Mouse (Mus musculus) A20 (cell line): ENCODE results near the gene Casp9.
A peak's percentile ranks its signal among the peaks of the same experiment; 100 is the strongest.

ENCODE experiments used
- DNase-seq: peaks from one replicate; pipeline ENCODE4 v3.0.0-alpha.2; 2011; ENCODE audit warnings: low read depth, low spot score

Gene Casp9

GRCm38 (mm10) chr4:141817706-141818105 is 24.3 kb downstream of the Casp9 start:
- DNase-seq, result no peak

- no peak for DNase-seq
These were observed 25.4 kb downstream of the Casp9 start for GRCm38 (mm10) chr4:141818861-141819260.

DNA sequence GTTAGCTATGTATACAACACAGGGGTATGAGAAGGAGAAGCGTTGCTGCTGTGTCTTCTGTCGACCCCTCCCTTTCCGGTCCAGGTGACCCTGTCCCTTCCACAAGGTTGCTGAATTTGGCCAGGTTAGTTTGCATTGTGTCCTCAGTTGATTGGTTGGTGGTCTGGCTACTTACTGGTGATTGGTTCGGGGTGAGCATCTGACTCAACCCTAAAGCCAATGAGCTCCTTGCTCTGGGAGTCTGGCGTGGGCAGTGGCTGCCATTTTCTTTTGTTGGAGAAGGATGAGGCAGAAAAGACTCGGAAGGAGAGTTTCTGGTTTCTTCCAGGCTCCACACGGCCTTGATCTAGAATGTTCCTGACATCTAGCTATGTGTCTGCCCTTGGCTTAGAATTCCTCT is 25.9 kb downstream of the Casp9 start:
- DNase-seq, result no peak

DNA sequence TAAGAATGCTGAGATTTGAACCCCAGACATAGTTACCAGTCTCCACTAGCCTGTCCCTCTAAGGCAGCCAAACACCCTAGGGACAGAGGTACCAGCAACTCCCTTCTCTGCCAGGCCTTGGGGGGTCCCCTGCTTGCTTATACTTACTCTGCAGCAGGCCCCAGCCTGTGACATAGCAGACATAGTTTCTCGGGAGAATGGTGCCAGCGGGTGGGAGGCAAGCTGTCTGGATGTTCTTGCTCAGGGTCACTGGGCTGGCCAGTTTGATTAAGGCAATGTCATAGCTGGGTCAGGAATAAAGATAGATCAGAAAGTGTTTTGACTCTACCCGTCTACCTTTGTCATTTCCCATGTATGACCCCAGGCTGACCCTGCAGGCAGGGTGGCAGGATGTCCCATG is 27.8 kb downstream of the Casp9 start:
- no peak for DNase-seq

- DNase-seq, result no peak
These were observed 28.7 kb downstream of the Casp9 start for GRCm38 (mm10) chr4:141822089-141822488.

GRCm38 (mm10) chr4:141822979-141823378 is 29.6 kb downstream of the Casp9 start:
- DNase-seq, result no peak

DNA sequence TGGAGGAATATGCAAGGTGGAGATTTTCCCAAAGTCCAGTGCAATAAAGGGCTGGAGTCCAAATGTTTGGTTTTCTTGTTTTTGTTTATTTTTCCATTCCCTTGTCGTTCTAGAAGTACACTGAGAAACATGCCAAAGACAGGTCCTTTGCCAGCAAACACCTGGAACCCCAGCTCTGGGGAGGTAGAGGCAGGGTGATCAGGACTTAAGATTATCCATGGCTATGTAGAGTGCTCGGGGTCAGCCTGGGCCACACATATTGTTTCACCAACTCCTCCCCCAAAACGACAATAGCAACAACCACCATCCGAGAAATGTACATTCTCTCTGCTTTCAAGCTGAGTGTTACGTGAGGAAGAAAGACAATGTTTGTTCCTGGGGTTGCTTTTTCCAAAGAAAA is 32.6 kb downstream of the Casp9 start, which contains the start of gene Cela2a:
Cela2a (minus strand) TSS at position 101 of the 400 bp plus-strand sequence.
- DNase-seq, result no peak

DNA sequence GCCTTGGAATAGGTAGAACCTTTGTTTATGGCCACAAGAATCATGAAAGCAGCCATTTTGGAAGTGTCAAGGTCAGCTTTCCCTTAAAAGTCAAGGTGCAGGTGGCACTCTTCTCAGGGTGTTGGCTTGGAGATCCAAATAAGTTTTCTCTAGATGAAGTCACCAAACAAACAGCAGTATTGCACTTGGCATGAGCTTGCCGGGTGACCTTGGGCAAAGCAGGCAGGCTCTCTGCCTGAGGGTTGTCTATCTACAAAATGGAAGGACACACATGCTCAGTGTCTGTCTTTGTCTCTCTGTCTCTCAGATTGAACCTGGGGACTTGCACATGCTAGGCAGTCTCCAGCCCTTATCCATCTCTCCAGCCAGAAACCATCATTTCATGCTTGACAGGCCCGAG is 34.0 kb downstream of the Casp9 start:
- no peak for DNase-seq

DNA sequence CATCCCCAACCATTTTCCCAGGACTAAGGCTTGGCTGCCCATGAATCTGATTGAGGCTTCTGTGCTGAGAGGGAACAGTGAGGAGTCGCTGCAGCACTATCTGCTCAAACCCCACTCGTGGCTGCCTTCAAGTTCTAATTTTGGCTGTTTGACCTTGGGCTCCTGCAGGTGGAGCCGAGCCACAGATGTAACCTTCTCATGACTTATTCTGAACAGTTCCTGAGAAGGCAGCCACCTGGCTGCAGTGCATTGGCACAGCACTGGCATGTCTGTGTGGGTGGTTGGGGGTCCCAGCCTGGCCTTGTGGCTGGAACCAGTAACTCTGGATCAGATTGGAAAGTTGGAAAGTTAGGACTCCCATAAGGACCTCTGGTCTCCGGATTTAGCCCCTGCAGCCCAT is 34.8 kb downstream of the Casp9 start:
- no peak for DNase-seq

DNA sequence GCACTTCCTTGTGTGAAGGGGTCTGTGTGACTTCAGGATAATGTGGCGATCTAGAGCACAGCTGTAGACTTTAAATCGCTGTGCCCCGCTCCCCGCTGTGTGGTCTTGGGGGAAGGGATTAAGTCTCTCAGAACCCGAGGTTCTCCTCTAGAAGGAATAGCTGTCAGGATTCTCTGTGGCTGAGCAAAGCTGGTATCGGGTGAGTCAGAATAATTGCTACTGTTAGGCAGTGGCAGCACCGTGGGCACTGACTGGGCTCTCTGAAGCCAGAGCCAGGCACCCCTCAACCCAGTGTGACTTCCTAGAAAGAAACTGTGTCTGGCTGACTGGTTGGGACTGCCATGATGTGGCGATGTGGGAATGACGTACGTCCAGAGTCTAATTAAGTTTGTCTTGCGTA is 37.0 kb downstream of the Casp9 start:
- no peak for DNase-seq

GRCm38 (mm10) chr4:141831361-141831760 is 37.9 kb downstream of the Casp9 start:
- no peak for DNase-seq

- no peak for DNase-seq
These were observed 40.5 kb downstream of the Casp9 start for GRCm38 (mm10) chr4:141833911-141834310.

- no peak for DNase-seq
These were observed 41.2 kb downstream of the Casp9 start for GRCm38 (mm10) chr4:141834536-141835095.

DNA sequence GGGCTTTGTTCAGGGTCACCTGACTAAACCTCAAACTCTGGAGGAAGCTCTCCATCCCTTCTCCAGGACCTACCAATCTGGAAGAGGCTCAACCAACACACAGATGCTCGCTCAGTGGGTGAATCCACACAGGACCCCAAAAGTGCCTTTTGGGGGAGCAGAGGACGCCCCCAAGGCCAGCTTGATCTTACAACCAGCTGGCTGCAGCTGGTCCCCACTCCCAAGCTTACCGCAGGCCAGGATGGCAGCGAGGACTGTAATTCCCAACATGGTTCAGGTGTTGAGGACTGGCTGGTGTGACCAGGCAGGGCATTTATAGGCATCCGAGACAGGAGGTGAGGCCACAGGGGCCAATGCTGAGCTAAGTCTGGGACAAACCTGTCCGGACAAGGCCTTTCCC is 52.6 kb downstream of the Casp9 start, which contains the start of gene Ctrc:
Ctrc (minus strand) TSS at position 361 of the 400 bp plus-strand sequence.
- no peak for DNase-seq

DNA sequence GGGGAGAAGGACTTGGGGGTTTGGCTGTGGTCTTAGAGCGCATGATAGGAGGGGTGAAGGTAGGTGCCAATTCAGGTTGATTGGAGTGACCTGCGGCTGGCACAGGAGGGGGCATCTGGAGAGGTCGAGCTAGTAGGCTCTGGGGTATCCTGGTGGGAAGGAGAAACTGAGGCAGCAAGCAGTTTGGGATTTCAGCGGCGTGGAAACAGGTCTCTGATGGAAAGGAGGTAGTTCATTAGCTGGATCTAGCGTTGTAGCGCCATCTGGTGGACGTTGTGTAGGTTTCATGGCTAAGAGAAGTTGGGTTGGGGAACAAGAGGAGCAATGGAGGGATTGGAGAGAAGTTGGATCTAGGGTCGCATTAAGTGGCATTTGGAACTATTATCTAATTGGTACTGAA is 60.0 kb downstream of the Casp9 start:
- peak; percentile 47 for DNase-seq

DNA sequence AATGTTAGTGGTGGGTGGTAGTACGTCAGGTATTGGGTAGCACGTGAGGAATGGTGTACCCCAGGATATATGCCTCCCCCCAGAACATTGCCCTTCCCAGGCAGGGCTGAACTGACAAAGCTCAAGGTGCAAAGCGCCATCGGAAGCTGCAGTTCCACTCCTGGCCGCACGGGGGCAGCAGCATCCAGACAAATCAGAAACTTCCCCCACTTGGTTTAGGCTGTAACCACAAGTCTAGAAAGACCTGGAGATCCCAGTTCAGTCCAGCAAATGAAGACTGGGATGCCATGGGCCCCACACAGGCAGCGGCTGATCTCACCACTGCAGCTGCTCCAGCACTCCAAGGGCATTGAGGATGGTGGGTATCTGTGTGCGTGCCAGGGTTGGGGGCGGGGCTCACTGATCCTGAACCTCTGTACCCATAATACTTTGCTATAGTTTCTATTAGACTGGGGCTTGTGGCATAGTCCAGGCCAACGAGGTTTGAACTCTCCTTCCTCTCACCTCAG is 64.1 kb downstream of the Casp9 start:
- DNase-seq, result peak; percentile 63

- DNase-seq, result no peak
These were observed 65.1 kb downstream of the Casp9 start for GRCm38 (mm10) chr4:141858501-141858900.

- DNase-seq, result no peak
These were observed 65.9 kb downstream of the Casp9 start for GRCm38 (mm10) chr4:141859351-141859750.

DNA sequence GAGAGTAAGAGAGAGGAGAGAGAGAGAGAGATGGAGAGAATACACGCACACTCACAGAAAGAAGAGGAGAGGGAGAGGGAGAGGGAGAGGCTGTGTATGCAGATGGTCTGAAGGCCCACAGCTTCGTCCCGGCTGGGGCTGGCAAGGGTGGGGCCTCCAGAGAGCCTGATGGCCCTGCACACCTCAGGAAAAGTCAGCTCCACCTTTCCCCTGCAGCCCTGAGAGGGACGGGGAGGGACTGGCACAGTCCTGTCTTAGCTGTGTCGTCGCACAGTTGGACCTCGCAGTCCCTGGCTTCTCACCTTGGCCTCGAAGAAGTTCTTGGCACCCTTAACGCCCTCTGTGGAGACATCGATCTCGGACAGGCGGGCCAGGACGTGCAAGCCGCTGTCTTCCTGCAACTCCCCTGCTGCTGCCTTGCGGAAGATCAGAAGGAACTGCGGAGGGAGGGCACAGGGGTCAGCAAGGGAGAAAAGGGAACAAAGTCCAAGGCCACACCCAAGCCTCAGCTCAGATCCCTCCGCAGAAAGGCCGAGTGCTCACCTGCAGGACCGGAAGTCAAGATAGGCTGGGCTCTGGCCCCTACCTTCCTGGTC is 66.9 kb downstream of the Casp9 start:
- DNase-seq, result no peak

GRCm38 (mm10) chr4:141861591-141862295 is 68.3 kb downstream of the Casp9 start:
- no peak for DNase-seq

GRCm38 (mm10) chr4:141862867-141863266 is 69.5 kb downstream of the Casp9 start:
- DNase-seq, result no peak

- DNase-seq, result no peak
These were observed 70.4 kb downstream of the Casp9 start for GRCm38 (mm10) chr4:141863726-141864280.
